ENCODE assay signal across 9 mouse cellular contexts in genomic region chr16:34125595-34125994, GRCm38 (mm10).
DNase-seq lines count a peak whose midpoint lies in the region; ATAC-seq and TF ChIP-seq lines count a peak whose summit lies in the region.
"Had no signal": no experiment of that assay in that cellular context is flagged by ENCODE, and none has a peak within 500 bp of the region (broad histone marks: within the 10 kb centered on the region; RNA-seq: fewer than 3 reads in every experiment).

No protein-coding gene starts in this region.

- WGBS in forebrain, embryonic 10.5 days, result 12% methylated on average over 2 of the region's 2 CpGs
- WGBS in heart, postnatal 0 days, result 0% methylated on average over 2 of the region's 2 CpGs
- WGBS in lung, adult 2 months, result 3% methylated on average over 2 of the region's 2 CpGs

- no peak overlapping the region for H3K9ac ChIP-seq in CH12.LX (ENCODE audit: insufficient read depth, low read depth)
- no peak overlapping the region for H3K9ac ChIP-seq in heart, postnatal 0 days (replicated peaks; ENCODE audit: low read depth, low read length)

- dilution Hi-C loops in CH12.LX (cut with MboI; ENCODE audit: extremely low pct_ligation_motif_present, extremely low pct_unique_long_range_greater_than_20kb, low sequenced_read_pairs), result no loop called here

- no peak for TF ChIP-seq POLR2A in CH12.LX (IDR thresholded peaks at IDR 0.05; ENCODE audit: low read depth, low read length)
- TF ChIP-seq POLR2A in lung, adult 2 months (IDR thresholded peaks at IDR 0.05; ENCODE audit: borderline replicate concordance, extremely low read depth, low read depth, low read length), result no peak

- peaks cover 0 to 15% of the 10 kb centered on the region in 2 experiments; a peak in 2 of 4 replicates for H3K4me1 ChIP-seq in CH12.LX (ENCODE audit: control insufficient read depth in 1 of 2, insufficient read depth in 2 of 2)
- H3K4me1 ChIP-seq in forebrain, embryonic 10.5 days, result peaks cover 14% of the 10 kb centered on the region
- H3K4me1 ChIP-seq in heart, postnatal 0 days (ENCODE audit: control insufficient read depth, insufficient read depth), result no peaks in the 10 kb centered on the region
- H3K4me1 ChIP-seq in lung, adult 2 months (ENCODE audit: control insufficient read depth, insufficient read depth, low read length), result peaks cover 3% of the 10 kb centered on the region; the same call in 1 of the 2 replicates

- H3K36me3 ChIP-seq in CH12.LX (replicated peaks in 1 of 2; ENCODE audit: control insufficient read depth in 1 of 2, insufficient read depth in 1 of 2, low read length in 1 of 2), result no peaks in the 10 kb centered on the region
- H3K36me3 ChIP-seq in forebrain, embryonic 10.5 days (replicated peaks), result no peaks in the 10 kb centered on the region
- 0 out of 2 replicates have a peak, but pooled peaks cover 6% of the 10 kb centered on the region for H3K36me3 ChIP-seq in heart, postnatal 0 days (replicated peaks; ENCODE audit: control insufficient read depth, insufficient read depth, low read length)

- peak; percentile 51; the same call in 1 of the 2 replicates for ATAC-seq in heart, postnatal 0 days (ENCODE audit: insufficient read depth, low read depth)
- 0 out of 2 replicates have a peak, but pooled peaks have one; percentile 21 for ATAC-seq in neutrophil, adult 5-6 weeks (ENCODE audit: extremely low read depth, insufficient number of reproducible peaks, low FRiP score, poor library complexity, severe bottlenecking)

- H3K4me2 ChIP-seq in CH12.LX (ENCODE audit: insufficient read depth, low read depth, poor library complexity, severe bottlenecking), result peak overlapping the region; percentile 19
- H3K4me2 ChIP-seq in heart, postnatal 0 days (ENCODE audit: low read depth, low read length), result no peak overlapping the region

- no peak for TF ChIP-seq EP300 in CH12.LX (IDR thresholded peaks at IDR 0.05; ENCODE audit: low read length)
- TF ChIP-seq EP300 in heart, postnatal 0 days (IDR thresholded peaks at IDR 0.05; ENCODE audit: low read depth), result no peak

- H3K27ac ChIP-seq in CH12.LX (ENCODE audit: insufficient read depth, low read depth), result no peak overlapping the region
- no peak overlapping the region for H3K27ac ChIP-seq in forebrain, embryonic 10.5 days
- H3K27ac ChIP-seq in heart, postnatal 0 days (ENCODE audit: low read depth), result no peak overlapping the region

- no peaks in the 10 kb centered on the region for H3K79me2 ChIP-seq in CH12.LX (replicated peaks; ENCODE audit: control insufficient read depth, extremely low read depth, insufficient read depth, poor library complexity, severe bottlenecking)

- TF ChIP-seq CTCF in CH12.LX (conservative IDR thresholded peaks at IDR 0.05 in 1 of 2, IDR thresholded peaks at IDR 0.05 in 1 of 2; ENCODE audit: low read depth in 2 of 2, low read length in 2 of 2), result peak; percentile 57 to 97; a peak in 3 of 4 replicates
- TF ChIP-seq CTCF in heart, postnatal 0 days (IDR thresholded peaks at IDR 0.05; ENCODE audit: low read depth), result peak; percentile 86
- peak; percentile 78 for TF ChIP-seq CTCF in lung, adult 2 months (IDR thresholded peaks at IDR 0.05; ENCODE audit: insufficient read depth, low read length)

- H3K9me3 ChIP-seq in CH12.LX (replicated peaks; ENCODE audit: low read length), result no peaks in the 10 kb centered on the region
- no peaks in the 10 kb centered on the region for H3K9me3 ChIP-seq in forebrain, embryonic 10.5 days
- no peaks in the 10 kb centered on the region for H3K9me3 ChIP-seq in heart, postnatal 0 days (replicated peaks; ENCODE audit: control insufficient read depth, low read length)

- H3K27me3 ChIP-seq in CH12.LX (replicated peaks), result peaks cover 79% of the 10 kb centered on the region
- no peaks in the 10 kb centered on the region for H3K27me3 ChIP-seq in forebrain, embryonic 10.5 days (ENCODE audit: poor library complexity, severe bottlenecking)
- H3K27me3 ChIP-seq in heart, postnatal 0 days (ENCODE audit: control insufficient read depth, insufficient read depth, low read length), result no peaks in the 10 kb centered on the region

- peak overlapping the region in 1 of 3 experiments; percentile 22 for H3K4me3 ChIP-seq in CH12.LX (replicated peaks in 1 of 3; ENCODE audit: low read depth in 2 of 3, low read length in 2 of 3, poor library complexity in 1 of 3)
- H3K4me3 ChIP-seq in forebrain, embryonic 10.5 days, result no peak overlapping the region
- H3K4me3 ChIP-seq in heart, postnatal 0 days (ENCODE audit: low read depth, low read length), result no peak overlapping the region
- no peak overlapping the region for H3K4me3 ChIP-seq in lung, adult 2 months (replicated peaks; ENCODE audit: extremely low read depth, low read depth, low read length)
- H3K4me3 ChIP-seq: erythroblast, embryonic 14.5 days had no signal

- in situ Hi-C loops in CH12.LX (cut with MboI; ENCODE audit: low pct_ligation_motif_present, low pct_unique_long_range_greater_than_20kb, low sequenced_read_pairs), result loop anchor here (10.0 kb wide), 1 partner anchor 159 kb away; no protein-coding TSS in a partner anchor

- DNase-seq in CH12.LX (ENCODE audit: extremely low read depth), result peak; percentile 83
- DNase-seq in brain, adult 2 months (ENCODE audit: low read depth, low spot score), result peak; percentile 93
- DNase-seq in forebrain, embryonic 10.5 days (ENCODE audit: extremely low spot score, low spot score), result peak; percentile 57
- DNase-seq in heart, postnatal 0 days (ENCODE audit: low spot score), result peak; percentile 76
- peak; percentile 76 to 81 for DNase-seq in kidney, postnatal 4 days
- DNase-seq in lung, adult 2 months, result peak; percentile 58
- DNase-seq in thymus, postnatal 10 days (ENCODE audit: low spot score in 2 of 2), result peak; percentile 52 to 65

- peak; percentile 97 for TF ChIP-seq RAD21 in CH12.LX (IDR thresholded peaks at IDR 0.05; ENCODE audit: low read depth, low read length)

TF ChIP-seq in CH12.LX, 34 proteins besides CTCF, POLR2A, EP300 and RAD21:
- TF ChIP-seq ZKSCAN1 (IDR thresholded peaks at IDR 0.05; ENCODE audit: borderline replicate concordance, low read depth, low read length), result no peak
- no peak for TF ChIP-seq CHD1 (IDR thresholded peaks at IDR 0.05; ENCODE audit: low read depth, low read length)
- TF ChIP-seq PAX5 (IDR thresholded peaks at IDR 0.05; ENCODE audit: low read length), result no peak
- TF ChIP-seq JUN (IDR thresholded peaks at IDR 0.05; ENCODE audit: insufficient read depth, low read depth, low read length), result no peak
- no peak for TF ChIP-seq NRF1 (IDR thresholded peaks at IDR 0.05; ENCODE audit: low read depth, low read length)
- TF ChIP-seq JUND (conservative IDR thresholded peaks at IDR 0.05; ENCODE audit: low read depth, low read length), result no peak
- TF ChIP-seq SMC3 (IDR thresholded peaks at IDR 0.05; ENCODE audit: low read depth, low read length), result peak; percentile 74
- no peak for TF ChIP-seq HCFC1 (IDR thresholded peaks at IDR 0.05; ENCODE audit: low read depth, low read length)
- no peak for TF ChIP-seq ZMIZ1 (IDR thresholded peaks at IDR 0.05; ENCODE audit: low read depth, low read length)
- TF ChIP-seq RCOR1 (conservative IDR thresholded peaks at IDR 0.05; ENCODE audit: low read depth, low read length), result no peak
- no peak for TF ChIP-seq SIN3A (IDR thresholded peaks at IDR 0.05; ENCODE audit: low read length)
- TF ChIP-seq TCF12 (IDR thresholded peaks at IDR 0.05; ENCODE audit: low read depth, low read length), result peak; percentile 51; the same call in 1 of the 2 replicates
- no peak for TF ChIP-seq ELF1 (IDR thresholded peaks at IDR 0.05; ENCODE audit: low read depth, low read length)
- TF ChIP-seq USF2 (conservative IDR thresholded peaks at IDR 0.05; ENCODE audit: low read depth, low read length), result no peak
